Mouse (Mus musculus): ENCODE results near the gene Pecr. TPM values are rescaled to one million over a fixed set of nuclear protein-coding genes. Genes with fewer than 3 reads are reported as not detected.
"Not testable (repeated sequence)": the region's sequence is repeated elsewhere in the genome, so short reads cannot be mapped to it uniquely, and the experiment has no call there.

The Pecr gene
- polyA plus RNA-seq, 1 experiment: 5.6 TPM

- no peak for TF ChIP-seq CTCF (IDR thresholded peaks at IDR 0.05; ENCODE audit: low read depth, low read length)
- TF ChIP-seq POLR2A (IDR thresholded peaks at IDR 0.05; ENCODE audit: borderline replicate concordance, low read depth, low read length): no peak
- Histone ChIP-seq H3K4me1 (ENCODE audit: control insufficient read depth, insufficient read depth, low read length) (peaks cover 13% of the 10 kb centered on the region), H3K27ac (ENCODE audit: insufficient read depth, low read depth, low read length) (no peak overlapping the region), H3K4me3 (ENCODE audit: insufficient read depth, low read length) (peak overlapping the region; percentile 6; the same call in 1 of the 2 replicates)
Observed at GRCm38 (mm10) chr1:72238016-72238580, 46.0 kb downstream of the Pecr start.

GRCm38 (mm10) chr1:72237007-72237775, 46.9 kb downstream of the Pecr start:
- no peak overlapping the region for H3K27ac ChIP-seq (ENCODE audit: insufficient read depth, low read depth, low read length)

GRCm38 (mm10) chr1:72236363-72237006, 47.6 kb downstream of the Pecr start:
- H3K27ac ChIP-seq (ENCODE audit: insufficient read depth, low read depth, low read length): peak overlapping the region; percentile 27; the same call in 1 of the 2 replicates
- H3K4me3 ChIP-seq (ENCODE audit: insufficient read depth, low read length): peak overlapping the region; percentile 93
- not testable (repeated sequence) for H3K4me1 ChIP-seq (ENCODE audit: control insufficient read depth, insufficient read depth, low read length)

More at GRCm38 (mm10) chr1:72237007-72237775, 46.9 kb downstream of the Pecr start:
- no peak for TF ChIP-seq POLR2A (IDR thresholded peaks at IDR 0.05; ENCODE audit: borderline replicate concordance, low read depth, low read length)
- no peak for TF ChIP-seq CTCF (IDR thresholded peaks at IDR 0.05; ENCODE audit: low read depth, low read length)
- H3K4me1 ChIP-seq (ENCODE audit: control insufficient read depth, insufficient read depth, low read length): peaks cover 9% of the 10 kb centered on the region
- no peak overlapping the region for H3K4me3 ChIP-seq (ENCODE audit: insufficient read depth, low read length)

GRCm38 (mm10) chr1:72232592-72232991, 51.5 kb downstream of the Pecr start:
- H3K4me3 ChIP-seq (ENCODE audit: insufficient read depth, low read length); H3K27ac ChIP-seq (ENCODE audit: insufficient read depth, low read depth, low read length): not testable (repeated sequence)
- H3K4me1 ChIP-seq (ENCODE audit: control insufficient read depth, insufficient read depth, low read length): peaks cover 16% of the 10 kb centered on the region

- H3K4me3 ChIP-seq (ENCODE audit: insufficient read depth, low read length): no peak overlapping the region
- no peak overlapping the region for H3K27ac ChIP-seq (ENCODE audit: insufficient read depth, low read depth, low read length)
- TF ChIP-seq POLR2A (IDR thresholded peaks at IDR 0.05; ENCODE audit: borderline replicate concordance, low read depth, low read length) (no peak), CTCF (IDR thresholded peaks at IDR 0.05; ENCODE audit: low read depth, low read length) (no peak)
- H3K4me1 ChIP-seq (ENCODE audit: control insufficient read depth, insufficient read depth, low read length): peaks cover 16% of the 10 kb centered on the region
Observed at GRCm38 (mm10) chr1:72228974-72229373, 55.1 kb downstream of the Pecr start.

- no peak overlapping the region for H3K4me3 ChIP-seq (ENCODE audit: insufficient read depth, low read length)
- H3K4me1 ChIP-seq (ENCODE audit: control insufficient read depth, insufficient read depth, low read length): peaks cover 16% of the 10 kb centered on the region
- TF ChIP-seq POLR2A (IDR thresholded peaks at IDR 0.05; ENCODE audit: borderline replicate concordance, low read depth, low read length) (no peak), CTCF (IDR thresholded peaks at IDR 0.05; ENCODE audit: low read depth, low read length) (no peak)
- H3K27ac ChIP-seq (ENCODE audit: insufficient read depth, low read depth, low read length): no peak overlapping the region
Observed at GRCm38 (mm10) chr1:72227546-72227945, 56.6 kb downstream of the Pecr start.

GRCm38 (mm10) chr1:72226887-72227481, 57.1 kb downstream of the Pecr start:
- H3K4me1 ChIP-seq (ENCODE audit: control insufficient read depth, insufficient read depth, low read length): peaks cover 16% of the 10 kb centered on the region
- TF ChIP-seq CTCF (IDR thresholded peaks at IDR 0.05; ENCODE audit: low read depth, low read length) (no peak), POLR2A (IDR thresholded peaks at IDR 0.05; ENCODE audit: borderline replicate concordance, low read depth, low read length) (no peak)

GRCm38 (mm10) chr1:72226172-72226886, 57.8 kb downstream of the Pecr start:
- peaks cover 16% of the 10 kb centered on the region for H3K4me1 ChIP-seq (ENCODE audit: control insufficient read depth, insufficient read depth, low read length)
- TF ChIP-seq CTCF (IDR thresholded peaks at IDR 0.05; ENCODE audit: low read depth, low read length): no peak
- no peak; the same call in 1 of the 2 replicates for TF ChIP-seq POLR2A (IDR thresholded peaks at IDR 0.05; ENCODE audit: borderline replicate concordance, low read depth, low read length)
- no peak overlapping the region for H3K4me3 ChIP-seq (ENCODE audit: insufficient read depth, low read length)
- no peak overlapping the region for H3K27ac ChIP-seq (ENCODE audit: insufficient read depth, low read depth, low read length)

More at GRCm38 (mm10) chr1:72226887-72227481, 57.1 kb downstream of the Pecr start:
- Histone ChIP-seq H3K4me3 (ENCODE audit: insufficient read depth, low read length) (no peak overlapping the region), H3K27ac (ENCODE audit: insufficient read depth, low read depth, low read length) (no peak overlapping the region)

GRCm38 (mm10) chr1:72225720-72226171, 58.4 kb downstream of the Pecr start:
- Histone ChIP-seq H3K4me1 (ENCODE audit: control insufficient read depth, insufficient read depth, low read length) (peaks cover 12% of the 10 kb centered on the region), H3K4me3 (ENCODE audit: insufficient read depth, low read length) (peak overlapping the region; percentile 64)
- not testable (repeated sequence) for H3K27ac ChIP-seq (ENCODE audit: insufficient read depth, low read depth, low read length)

All from bone marrow macrophage, adult 2 months (primary cell).